Mouse (Mus musculus): ENCODE results near the gene Fhit.
"Not testable (repeated sequence)": the region's sequence is repeated elsewhere in the genome, so short reads cannot be mapped to it uniquely, and the experiment has no call there.

The Fhit gene

DNA sequence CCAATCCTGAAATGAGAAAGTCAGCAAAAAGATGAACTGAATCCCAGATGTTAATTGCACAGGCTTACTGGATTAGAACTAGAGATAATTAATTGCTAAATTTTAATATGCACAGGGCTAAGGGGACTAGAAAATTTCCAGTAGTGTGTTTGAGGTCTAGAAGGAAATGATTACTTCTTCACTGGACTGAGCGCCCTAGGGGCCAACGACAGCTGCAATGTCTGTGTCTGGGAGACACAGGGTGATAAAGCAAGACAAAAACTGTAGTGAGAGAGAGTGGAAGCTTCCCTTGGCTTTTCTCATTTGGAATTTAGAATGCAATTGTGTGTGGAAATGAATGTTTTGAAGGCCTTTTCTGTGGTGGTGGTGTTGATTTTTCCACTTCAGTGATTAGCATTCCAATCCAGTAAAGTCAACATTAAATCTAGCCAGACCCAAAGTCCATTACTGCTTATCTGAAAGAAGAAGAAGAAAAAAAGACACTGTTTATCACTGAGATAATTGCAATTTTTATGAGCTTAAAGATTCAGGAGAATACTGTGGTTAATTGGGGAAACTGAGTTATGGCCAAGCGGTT, 1184.8 kb downstream of the Fhit start:
- no peak for DNase-seq (ENCODE audit: low read depth, low spot score)

DNA sequence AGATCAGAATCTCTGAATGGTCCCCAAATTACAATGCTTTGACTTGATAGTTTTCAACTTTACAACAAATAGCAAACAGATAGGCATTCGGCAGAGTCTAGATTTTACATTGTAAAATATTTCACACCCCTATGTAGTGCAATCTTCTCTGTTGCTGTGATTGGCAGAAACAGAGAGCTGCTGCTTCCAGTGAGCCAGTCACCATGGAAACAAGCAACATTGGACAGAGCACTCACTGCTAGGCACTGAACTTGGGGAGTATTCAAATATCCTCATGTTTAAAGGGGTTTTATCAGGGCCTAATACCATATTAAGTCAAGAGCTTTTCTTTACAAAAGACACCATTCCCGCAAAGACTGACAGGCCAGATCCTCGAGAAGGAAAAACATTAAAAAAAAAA, 1187.4 kb downstream of the Fhit start:
- no peak for DNase-seq (ENCODE audit: low read depth, low spot score)

DNA sequence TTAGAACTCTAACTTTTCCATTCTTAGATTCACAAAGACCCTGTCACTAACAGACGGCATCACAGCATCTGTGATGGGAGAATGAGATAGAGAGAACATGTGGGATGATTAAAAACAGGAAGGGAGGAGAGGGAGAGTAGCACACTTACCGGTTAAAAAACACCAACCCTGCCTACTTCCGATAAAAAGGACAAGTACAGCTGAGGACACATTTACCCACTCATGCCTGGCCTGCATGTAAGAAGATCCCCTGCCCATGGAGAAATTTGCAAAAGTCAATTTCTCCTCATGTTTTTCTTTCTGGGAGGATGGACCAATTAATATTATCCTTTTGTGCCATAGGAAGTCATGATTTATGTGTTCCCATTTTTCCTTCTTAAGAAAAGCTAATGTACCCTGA, 1198.0 kb downstream of the Fhit start:
- no peak for DNase-seq (ENCODE audit: low read depth, low spot score)

DNA sequence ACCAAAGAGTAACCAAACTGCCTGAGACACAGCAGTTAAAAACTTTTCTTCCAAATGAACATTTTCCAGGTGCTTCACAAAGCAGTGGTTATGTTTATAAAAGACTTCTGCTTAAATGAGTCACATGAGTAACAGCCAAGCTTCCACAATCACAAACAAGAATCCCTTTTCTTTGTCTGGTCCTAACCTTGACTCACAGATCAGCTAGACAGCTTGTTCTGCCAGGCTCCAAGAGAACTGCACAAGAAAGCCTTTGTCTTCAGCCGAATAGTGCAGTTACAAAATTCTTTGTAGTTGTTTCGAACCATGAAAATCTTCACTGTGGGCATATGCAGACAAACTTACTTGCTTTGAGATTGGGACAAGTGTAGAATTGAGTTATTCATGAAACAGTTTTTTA, 1201.4 kb downstream of the Fhit start:
- no peak for DNase-seq (ENCODE audit: low read depth, low spot score)

DNA sequence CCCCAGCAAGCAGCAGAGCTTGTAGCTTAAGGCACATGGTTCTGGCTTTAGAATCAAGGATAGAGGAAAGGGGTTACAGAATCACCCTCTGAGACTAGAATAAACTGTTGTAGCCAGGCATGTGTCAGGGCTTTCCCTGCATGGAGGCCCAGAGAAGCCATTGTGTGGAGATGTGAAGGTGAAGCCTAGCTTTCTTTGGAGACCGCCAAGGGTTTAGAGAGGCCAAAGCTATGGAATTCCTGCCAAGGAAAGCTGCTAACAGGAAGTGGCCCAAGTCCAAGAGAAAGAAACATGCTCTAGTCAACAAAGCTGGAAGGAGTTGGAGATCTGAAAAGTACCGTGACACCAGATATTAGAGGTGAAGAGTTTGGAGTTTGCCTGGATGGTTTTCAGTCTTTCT, 1262.3 kb downstream of the Fhit start:
- no peak for DNase-seq (ENCODE audit: low read depth, low spot score)

DNA sequence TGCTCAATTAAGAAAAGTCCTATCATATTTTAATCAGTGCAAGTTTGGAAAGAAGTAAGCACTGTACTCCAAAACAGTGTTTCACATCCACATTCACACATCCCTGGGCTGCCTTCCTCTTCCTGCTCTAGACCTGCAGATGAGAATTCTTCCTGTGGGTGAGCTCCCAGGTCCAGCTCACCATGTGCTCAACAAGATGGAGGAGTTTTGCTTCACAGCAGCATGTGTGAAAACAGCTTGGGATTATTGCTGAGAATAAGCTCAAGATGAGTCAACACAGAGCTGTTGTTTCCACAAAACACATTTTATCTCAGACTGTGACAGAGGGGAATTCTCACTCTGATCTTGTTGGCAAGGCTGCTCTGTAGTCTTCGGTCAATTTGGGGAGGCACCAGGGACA, 1265.3 kb downstream of the Fhit start:
- no peak for DNase-seq (ENCODE audit: low read depth, low spot score)

DNA sequence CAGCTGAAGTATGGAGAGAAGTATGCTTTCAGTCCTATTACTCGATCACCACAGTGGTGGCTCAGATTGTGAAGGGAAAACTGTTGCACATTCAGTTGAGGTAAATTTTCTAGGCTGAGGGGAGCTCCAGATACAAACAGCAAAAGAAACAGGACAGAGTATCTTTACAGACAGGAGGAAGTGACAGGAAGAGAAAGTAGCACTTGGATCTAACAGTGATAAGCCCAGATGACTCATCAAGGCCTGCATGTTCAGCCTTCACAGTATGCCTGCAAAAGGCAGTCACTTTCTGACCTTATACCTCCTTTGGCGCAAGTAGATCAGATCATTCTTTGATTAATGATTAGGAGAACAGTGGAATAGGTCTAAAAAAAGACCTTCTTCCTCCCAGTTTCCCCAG, 1309.8 kb downstream of the Fhit start:
- no peak for DNase-seq (ENCODE audit: low read depth, low spot score)

DNA sequence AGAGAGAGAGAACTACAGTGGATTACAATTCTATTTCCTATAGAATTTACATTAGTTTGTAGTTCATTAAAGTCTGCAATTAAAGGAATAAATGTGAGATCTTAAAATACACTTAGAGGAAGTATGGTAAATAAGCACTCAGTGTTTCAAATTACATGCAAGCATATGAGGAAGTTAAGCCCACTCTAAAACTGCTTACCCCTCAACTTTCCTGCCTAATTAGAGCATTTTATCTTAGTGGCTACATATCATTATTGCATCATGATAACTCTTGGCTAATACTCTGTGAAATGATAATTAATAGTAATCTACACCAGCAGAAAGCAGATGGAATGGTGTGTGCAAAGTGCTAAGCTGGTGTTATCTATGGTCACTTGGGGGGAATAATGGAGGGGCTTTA, 1329.5 kb downstream of the Fhit start:
- DNase-seq (ENCODE audit: low read depth, low spot score) = no peak

DNA sequence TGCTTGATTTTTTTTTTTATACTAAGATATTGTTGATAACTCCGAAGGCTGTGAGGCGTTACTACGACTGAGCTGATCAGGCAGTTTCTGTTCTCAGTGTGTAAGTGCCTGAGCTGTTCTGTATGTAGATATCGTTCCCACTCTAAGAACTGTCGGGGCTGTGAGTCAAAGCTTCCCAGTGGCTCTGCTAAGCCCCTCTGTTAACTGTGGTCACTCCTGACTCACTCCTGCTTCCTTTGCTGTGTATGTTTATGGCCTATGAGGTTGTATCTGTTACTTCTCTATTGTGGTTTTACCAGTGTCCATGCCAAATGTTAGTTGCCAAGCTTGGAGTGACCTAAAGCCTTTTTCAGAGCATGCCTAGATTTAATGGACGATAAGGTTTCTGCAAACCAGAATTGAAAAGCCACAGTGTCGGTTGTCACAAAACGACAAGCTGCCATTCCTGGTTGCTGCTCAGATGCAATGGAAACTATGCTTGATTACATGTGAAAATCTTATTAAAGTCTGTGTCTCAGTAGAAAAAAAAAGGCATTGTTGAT, 1333.1 kb downstream of the Fhit start:
- not testable (repeated sequence) for DNase-seq (ENCODE audit: low read depth, low spot score)

DNA sequence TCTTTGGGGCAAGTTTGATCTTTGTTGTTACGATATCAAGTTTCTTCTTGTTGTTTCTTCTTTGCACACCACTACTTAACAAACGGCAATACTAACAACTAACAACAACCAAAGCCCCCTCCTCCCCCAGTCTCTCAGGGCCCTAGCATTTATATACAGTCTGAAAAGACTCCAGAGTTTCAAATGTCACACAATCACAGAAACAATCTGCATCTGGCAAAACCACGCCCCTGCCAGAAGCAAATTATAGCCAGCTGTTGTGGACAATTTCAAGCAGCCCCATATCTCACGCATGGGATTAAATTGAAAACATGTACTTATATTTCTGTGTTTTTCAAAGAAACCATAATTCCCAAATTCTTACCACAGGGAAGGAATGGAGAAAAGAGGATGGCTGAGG, 1345.9 kb downstream of the Fhit start:
- no peak for DNase-seq (ENCODE audit: low read depth, low spot score)

DNA sequence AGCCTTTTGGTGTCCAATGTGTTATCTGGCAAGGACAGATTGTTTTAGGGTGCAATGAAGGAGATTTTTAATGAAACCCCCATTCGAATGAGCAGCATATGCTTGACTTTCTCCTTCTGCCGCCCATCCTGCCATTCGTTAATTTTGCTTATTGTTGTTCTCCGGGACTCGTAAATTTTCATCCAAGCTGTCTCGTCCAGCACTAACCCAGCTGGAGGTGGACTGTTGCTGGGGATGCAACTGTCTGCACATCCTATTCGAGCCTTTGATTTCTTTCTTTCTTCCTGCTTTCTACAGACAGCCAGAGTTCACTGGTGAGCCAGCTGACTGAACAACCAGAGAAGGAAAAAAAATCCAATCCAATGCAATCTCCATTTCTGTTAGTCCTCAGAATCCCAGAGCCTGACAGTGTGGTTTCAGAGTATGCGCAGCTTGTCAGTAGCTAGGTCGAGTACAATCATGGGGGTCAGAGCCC, 1350.0 kb downstream of the Fhit start:
- DNase-seq (ENCODE audit: low read depth, low spot score) = no peak

DNA sequence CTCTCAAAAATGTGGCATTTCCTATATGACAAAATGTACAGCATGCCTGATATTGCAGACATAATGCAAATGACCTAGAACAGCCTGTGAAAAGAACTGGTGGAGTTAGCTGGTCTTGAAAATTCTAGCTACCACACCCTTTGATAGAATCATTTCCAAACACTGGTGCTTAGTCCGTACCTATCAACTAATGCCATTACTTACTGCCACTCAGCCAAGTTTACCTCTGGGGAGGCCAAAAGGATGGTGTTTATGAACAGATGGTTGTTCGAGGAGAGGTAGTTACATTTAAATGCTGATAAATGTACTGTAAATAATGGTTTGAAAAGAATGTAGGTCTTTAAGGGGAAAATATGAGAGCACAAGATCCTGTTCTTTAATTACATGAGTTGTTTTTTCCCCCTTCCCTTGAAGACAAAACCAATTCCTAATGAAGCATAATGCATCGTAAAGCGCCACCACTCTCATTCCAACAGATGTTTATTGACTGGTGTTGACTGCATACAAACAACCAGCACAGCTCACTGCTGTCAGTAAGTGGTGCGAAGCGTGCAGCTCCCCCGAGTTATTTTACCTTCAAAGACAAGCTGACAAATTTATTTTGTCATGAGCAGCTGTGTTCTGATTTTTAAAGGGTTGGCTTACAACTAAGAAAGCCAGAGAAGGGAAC, 1350.5 kb downstream of the Fhit start:
- DNase-seq (ENCODE audit: low read depth, low spot score) = no peak

DNA sequence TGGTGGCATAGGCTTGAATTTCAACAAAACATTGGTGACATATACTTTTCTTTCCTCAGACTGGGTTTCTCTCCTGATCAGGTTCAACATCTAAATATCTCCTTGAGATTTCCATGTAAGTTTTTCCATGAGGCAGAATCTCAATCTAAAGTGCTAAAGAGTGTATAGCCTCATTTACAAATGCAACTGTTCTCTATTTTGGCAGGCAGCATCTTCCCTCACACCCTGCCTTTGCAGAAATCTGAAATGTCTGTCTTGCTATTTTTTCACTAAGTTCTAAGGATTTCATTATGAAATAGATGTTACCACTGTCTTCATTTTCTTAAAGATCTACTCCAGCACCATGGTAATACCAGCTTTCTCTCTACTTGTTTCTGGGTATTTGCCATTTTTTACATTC, 1368.4 kb downstream of the Fhit start:
- DNase-seq (ENCODE audit: low read depth, low spot score) = no peak

DNA sequence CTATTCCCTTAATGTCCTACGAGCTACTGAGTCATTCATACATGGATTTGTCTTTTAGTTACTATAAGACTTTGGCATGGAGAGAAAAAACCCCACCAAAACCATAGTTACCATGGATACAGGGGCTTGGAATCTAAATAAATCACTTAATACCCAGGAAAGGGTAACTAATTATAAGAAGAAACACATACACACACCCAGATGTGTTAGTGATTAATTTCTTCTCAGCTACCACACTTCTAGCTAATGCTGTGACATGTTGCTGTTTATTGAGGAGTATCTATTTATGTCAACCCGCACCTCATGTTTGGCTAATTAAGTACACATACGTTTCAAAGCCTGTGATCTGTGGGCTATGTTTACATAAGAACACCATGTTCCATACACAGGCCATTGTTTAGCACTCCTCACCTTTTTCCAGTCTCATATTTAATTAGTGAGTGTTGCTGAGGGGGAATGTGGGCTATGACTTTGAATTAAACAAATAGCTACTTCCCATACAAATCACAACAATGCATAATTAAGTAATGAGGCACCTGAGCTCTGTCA, 1373.4 kb downstream of the Fhit start:
- DNase-seq (ENCODE audit: low read depth, low spot score) = no peak

DNA sequence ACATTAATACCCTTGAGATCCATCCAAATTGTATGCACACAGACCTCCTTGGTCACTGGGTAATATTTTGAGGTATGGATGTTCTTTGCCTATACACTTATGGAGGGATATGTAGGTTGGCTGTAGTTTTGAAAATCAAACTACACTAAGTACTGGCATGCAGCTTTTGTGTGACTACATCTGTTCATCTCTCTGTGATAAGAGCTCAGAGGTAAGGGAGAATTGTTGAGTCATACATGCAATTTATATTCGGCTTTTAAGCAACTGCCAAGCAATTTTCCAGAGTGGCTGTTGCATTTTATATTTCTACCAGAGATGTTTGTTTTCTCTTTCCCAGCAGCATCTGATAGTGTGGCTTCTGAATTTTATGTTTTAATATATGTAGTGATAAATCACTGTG, 1374.4 kb downstream of the Fhit start:
- no peak for DNase-seq (ENCODE audit: low read depth, low spot score)

DNA sequence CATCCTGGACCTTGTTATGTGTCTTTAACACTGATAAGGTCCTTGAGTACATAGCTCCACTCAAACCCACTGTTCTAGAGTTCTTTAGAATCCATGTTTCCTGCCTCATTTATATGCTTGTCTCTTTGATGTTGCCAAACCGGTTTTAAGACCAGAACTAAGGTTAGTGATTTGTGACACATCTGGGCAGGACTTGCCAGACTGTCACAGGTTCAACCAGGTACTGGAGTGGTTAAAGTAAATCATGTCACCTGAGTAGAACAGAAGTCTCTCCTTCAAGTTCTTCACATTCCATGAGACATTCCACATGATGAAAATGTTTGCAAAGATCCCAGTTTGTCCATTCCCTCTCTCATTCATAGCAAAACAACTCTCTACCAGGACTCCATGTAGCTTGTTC, 1376.0 kb downstream of the Fhit start:
- no peak for DNase-seq (ENCODE audit: low read depth, low spot score)

DNA sequence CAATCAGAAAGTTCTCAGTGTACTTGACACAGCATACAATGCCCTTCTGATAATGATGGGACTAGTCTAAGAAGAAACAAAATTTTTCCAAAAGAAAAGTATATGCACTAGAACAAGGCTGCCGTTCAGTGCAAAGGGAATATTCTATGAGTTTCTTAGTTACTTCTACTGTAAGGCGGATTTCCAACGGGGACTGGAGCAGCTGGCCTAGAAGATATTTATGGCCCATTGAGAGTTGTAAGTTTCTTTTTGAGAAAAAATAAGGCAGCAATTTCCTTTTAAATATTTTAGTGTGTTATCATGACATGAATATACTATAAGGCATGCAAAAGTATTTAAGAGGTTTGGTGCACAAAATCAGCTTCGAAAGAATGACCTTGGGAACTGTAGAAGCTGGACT, 1410.5 kb downstream of the Fhit start:
- DNase-seq (ENCODE audit: low read depth, low spot score) = no peak

DNA sequence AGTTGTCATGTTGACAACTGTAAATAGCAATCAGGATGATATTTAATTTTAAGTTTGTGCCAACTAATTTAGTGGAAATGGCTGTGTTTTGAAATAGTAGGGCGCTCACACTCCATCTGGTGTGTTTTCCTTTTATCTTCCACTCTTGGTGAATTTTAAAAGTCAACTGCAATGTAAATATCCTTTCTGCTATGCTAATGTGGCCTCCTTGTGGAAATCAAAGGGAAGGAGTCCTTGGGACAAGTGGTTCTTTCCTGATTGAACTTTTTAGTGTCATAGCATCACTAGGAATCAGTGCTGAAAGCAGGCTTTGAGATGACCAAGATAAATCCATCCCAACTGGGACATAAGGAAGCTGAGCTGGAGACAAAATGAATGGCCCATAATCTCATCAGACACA, 1413.1 kb downstream of the Fhit start:
- no peak for DNase-seq (ENCODE audit: low read depth, low spot score)

DNA sequence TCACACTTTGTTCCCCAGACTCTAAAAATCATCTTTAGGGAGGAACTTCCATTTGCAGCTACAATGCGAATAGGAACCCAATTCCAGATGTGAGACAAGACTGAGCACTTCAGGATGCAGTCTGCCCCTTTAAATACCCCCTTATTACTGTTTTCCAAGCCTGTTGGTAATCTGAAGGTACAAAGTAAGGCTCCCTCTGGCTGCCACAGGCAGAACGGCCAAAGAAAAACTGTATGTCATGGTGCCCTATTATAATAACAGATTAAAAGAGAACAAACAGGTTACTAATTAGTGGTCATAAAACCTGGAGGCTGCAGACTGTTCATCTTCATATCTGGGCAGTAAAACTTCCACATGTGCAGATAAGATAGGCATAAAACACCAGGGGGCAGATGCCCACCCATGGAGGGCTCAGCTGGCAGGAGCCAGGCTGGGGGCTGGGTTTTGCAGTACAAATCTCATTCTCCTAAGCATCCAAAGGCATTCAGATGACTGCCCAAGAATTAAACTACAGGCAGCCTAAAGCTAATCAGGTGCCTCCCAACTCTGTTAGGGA, 1439.8 kb downstream of the Fhit start:
- DNase-seq (ENCODE audit: low read depth, low spot score) = no peak

DNA sequence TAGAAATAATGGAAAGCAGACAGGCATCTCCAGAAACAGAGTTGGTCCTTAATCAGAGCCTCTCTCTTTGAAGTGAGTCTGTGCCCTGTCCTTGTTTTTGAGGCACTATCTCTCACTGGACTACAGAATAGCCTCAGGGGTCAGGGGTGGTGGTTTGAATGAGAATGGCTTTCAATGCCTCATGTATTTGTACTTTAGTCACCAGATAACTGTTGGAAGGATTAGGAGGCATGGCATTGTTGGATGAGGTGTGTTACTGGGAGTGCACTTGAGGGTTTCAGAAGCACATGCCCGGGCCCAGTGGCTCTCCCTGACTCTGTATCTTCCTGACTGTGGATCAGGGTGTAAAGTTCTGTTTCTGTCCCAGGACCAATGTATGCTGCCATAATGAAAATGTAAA, 1463.2 kb downstream of the Fhit start:
- DNase-seq (ENCODE audit: low read depth, low spot score) = no peak

DNA sequence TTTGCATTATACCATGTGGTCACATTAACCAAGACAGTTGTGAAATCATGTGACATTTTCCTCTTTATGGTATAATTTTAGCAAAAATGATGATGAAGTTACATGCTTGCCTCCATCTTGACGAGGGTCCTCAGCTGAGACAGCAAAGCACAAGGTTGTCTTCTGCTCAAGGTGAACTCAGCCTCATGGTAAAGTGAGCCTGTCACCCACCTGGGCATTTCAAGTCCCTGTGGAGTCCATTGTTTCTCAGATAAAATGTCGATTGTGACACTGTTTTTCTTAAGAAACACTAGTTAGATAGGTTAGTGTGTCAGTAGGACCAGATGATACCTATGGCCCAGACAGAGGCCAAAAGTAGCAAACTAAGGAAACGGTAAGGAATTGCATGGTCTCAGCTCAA, 1464.7 kb downstream of the Fhit start:
- no peak for DNase-seq (ENCODE audit: low read depth, low spot score)

DNA sequence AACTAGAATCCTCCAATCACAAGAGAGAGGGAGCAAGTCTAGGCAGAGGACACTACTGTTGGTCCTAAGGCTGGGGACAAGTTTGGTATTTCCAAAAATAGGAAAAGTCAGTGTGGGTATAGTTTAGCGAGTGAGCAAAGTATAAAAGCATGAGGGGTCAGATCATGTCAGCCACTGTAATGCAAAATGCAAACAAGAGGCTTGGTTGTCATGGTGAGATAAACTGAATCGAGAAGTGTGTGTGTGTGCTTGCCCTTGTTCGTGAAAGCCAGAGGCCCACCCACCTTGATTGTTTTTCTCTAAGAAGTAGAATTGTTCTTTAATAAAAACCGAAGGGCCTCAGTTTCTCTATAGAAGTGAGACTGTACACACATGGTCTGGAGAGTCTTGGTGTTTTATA, 1465.8 kb downstream of the Fhit start:
- DNase-seq (ENCODE audit: low read depth, low spot score) = no peak

DNA sequence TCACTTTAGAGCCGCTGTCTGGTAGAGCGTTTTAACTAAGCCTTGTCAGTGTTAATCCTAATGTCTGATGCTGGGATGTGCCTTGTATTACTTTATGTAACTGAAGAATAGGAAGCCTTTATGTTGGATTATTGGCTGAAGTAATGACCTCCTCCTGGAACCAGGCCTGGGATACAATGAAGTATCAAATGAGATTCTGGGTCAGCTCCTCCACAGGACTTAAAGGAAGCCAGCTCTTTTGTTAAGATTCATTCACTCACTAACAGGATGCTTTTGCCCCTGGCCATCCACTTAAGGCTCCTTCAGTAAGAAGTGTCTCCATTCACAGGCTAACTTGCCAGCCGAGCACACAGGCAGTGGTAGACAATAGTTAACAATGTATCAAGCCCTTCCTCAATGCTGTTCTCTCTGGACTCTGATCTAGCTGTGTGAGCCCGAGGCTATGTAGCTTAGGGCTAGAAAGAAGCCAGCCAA, 1466.6 kb downstream of the Fhit start:
- no peak for DNase-seq (ENCODE audit: low read depth, low spot score)
